Mouse (Mus musculus) cortical plate, adult 2 months (tissue): ENCODE data around the gene Crb1.

Experiments
- CTCF ChIP-seq: fragments of 200-500 bp; IDR thresholded peaks from 2 replicates; pipeline ENCODE4 v1.5.1; 2011; ENCODE audit warnings: mild to moderate bottlenecking, control low read depth, low read length; ENCODE audit not compliant: insufficient read depth; ENCODE audit errors: extremely low read depth
- POLR2A ChIP-seq: fragments of 200-500 bp; IDR thresholded peaks from 2 replicates; pipeline ENCODE4 v1.6.1; 2011; ENCODE audit warnings: mild to moderate bottlenecking, low read length, control low read depth; ENCODE audit not compliant: insufficient read depth; ENCODE audit errors: extremely low read depth

DNA sequence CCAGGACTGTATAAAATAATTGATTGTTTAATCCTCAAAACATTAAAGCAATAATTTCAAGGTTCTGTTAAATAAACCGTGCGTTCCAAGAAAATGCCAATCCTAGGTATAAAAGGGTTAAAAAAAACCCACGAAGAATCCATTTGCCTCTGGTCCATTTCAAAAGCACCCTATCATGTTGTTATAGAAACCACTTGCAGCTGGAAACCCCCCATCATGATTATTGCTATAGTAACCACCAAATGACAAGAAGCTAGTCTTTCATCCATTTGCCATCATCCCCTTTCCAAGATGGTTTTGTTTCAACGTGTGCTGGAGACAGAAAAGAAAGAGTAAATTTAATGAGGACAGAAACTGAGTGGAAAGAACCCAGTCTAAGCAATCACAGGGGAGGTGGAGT lies 28.3 kb downstream of the Crb1 start:
- TF ChIP-seq CTCF = no peak
- TF ChIP-seq POLR2A = no peak
